Mouse (Mus musculus): ENCODE measurements around the gene Igsf10. TPM values are rescaled to one million over a fixed set of nuclear protein-coding genes. Genes with fewer than 3 reads are reported as not detected.

Igsf10 gene
- polyA plus RNA-seq, 1 experiment from 2014 or later = 2.3 TPM

- H3K9ac ChIP-seq (replicated peaks; ENCODE audit: low read depth, low read length) = no peak overlapping the region
- no peaks in the 10 kb centered on the region for H3K27me3 ChIP-seq (replicated peaks; ENCODE audit: control insufficient read depth, insufficient read depth, low read length)
- no peaks in the 10 kb centered on the region for H3K4me1 ChIP-seq (replicated peaks; ENCODE audit: control insufficient read depth, insufficient read depth, low read length)
- no peaks in the 10 kb centered on the region for H3K9me3 ChIP-seq (ENCODE audit: control insufficient read depth, low read length)
- H3K36me3 ChIP-seq (ENCODE audit: control insufficient read depth, insufficient read depth) = no peaks in the 10 kb centered on the region
- ATAC-seq = no peak
- WGBS = 98% methylated on average over 5 of the region's 5 CpGs
- no peak overlapping the region for H3K4me2 ChIP-seq (ENCODE audit: low read length)
- H3K27ac ChIP-seq (ENCODE audit: low read length) = no peak overlapping the region
- no peak overlapping the region for H3K4me3 ChIP-seq (replicated peaks; ENCODE audit: low read length)
Measured at GRCm38 (mm10) chr3:59296563-59297130, 47.5 kb downstream of the Igsf10 start.

- Histone ChIP-seq H3K4me1 (replicated peaks; ENCODE audit: control insufficient read depth, insufficient read depth, low read length) (no peaks in the 10 kb centered on the region), H3K27ac (ENCODE audit: low read length) (no peak overlapping the region), H3K9me3 (ENCODE audit: control insufficient read depth, low read length) (no peaks in the 10 kb centered on the region), H3K9ac (replicated peaks; ENCODE audit: low read depth, low read length) (no peak overlapping the region), H3K27me3 (replicated peaks; ENCODE audit: control insufficient read depth, insufficient read depth, low read length) (no peaks in the 10 kb centered on the region), H3K36me3 (ENCODE audit: control insufficient read depth, insufficient read depth) (no peaks in the 10 kb centered on the region), H3K4me2 (ENCODE audit: low read length) (no peak overlapping the region), H3K4me3 (replicated peaks; ENCODE audit: low read length) (no peak overlapping the region)
- ATAC-seq = no peak
- WGBS = 93% methylated on average over 16 of the region's 16 CpGs
Measured at GRCm38 (mm10) chr3:59295699-59296562, 48.3 kb downstream of the Igsf10 start.

- H3K27me3 ChIP-seq (replicated peaks; ENCODE audit: control insufficient read depth, insufficient read depth, low read length) = no peaks in the 10 kb centered on the region
- H3K4me2 ChIP-seq (ENCODE audit: low read length) = no peak overlapping the region
- no peaks in the 10 kb centered on the region for H3K9me3 ChIP-seq (ENCODE audit: control insufficient read depth, low read length)
- no peak overlapping the region for H3K4me3 ChIP-seq (replicated peaks; ENCODE audit: low read length)
- WGBS = 60% methylated on average over 5 of the region's 5 CpGs
- H3K9ac ChIP-seq (replicated peaks; ENCODE audit: low read depth, low read length) = no peak overlapping the region
- H3K36me3 ChIP-seq (ENCODE audit: control insufficient read depth, insufficient read depth) = no peaks in the 10 kb centered on the region
- no peaks in the 10 kb centered on the region for H3K4me1 ChIP-seq (replicated peaks; ENCODE audit: control insufficient read depth, insufficient read depth, low read length)
- ATAC-seq = no peak
- no peak overlapping the region for H3K27ac ChIP-seq (ENCODE audit: low read length)
Measured at GRCm38 (mm10) chr3:59293437-59294199, 50.6 kb downstream of the Igsf10 start.

GRCm38 (mm10) chr3:59290551-59290950 lies 53.6 kb downstream of the Igsf10 start:
- Histone ChIP-seq H3K4me1 (replicated peaks; ENCODE audit: control insufficient read depth, insufficient read depth, low read length) (no peaks in the 10 kb centered on the region), H3K4me2 (ENCODE audit: low read length) (no peak overlapping the region), H3K27me3 (replicated peaks; ENCODE audit: control insufficient read depth, insufficient read depth, low read length) (no peaks in the 10 kb centered on the region), H3K36me3 (ENCODE audit: control insufficient read depth, insufficient read depth) (no peaks in the 10 kb centered on the region), H3K4me3 (replicated peaks; ENCODE audit: low read length) (no peak overlapping the region), H3K9me3 (ENCODE audit: control insufficient read depth, low read length) (no peaks in the 10 kb centered on the region), H3K27ac (ENCODE audit: low read length) (no peak overlapping the region), H3K9ac (replicated peaks; ENCODE audit: low read depth, low read length) (no peak overlapping the region)
- no peak for ATAC-seq
- WGBS = 94% methylated on average over 2 of the region's 2 CpGs

GRCm38 (mm10) chr3:59278620-59279019 lies 65.6 kb downstream of the Igsf10 start:
- no peak for ATAC-seq
- no peaks in the 10 kb centered on the region for H3K36me3 ChIP-seq (ENCODE audit: control insufficient read depth, insufficient read depth)
- no peak overlapping the region for H3K4me3 ChIP-seq (replicated peaks; ENCODE audit: low read length)
- no peaks in the 10 kb centered on the region for H3K27me3 ChIP-seq (replicated peaks; ENCODE audit: control insufficient read depth, insufficient read depth, low read length)
- no peaks in the 10 kb centered on the region for H3K9me3 ChIP-seq (ENCODE audit: control insufficient read depth, low read length)
- H3K27ac ChIP-seq (ENCODE audit: low read length) = no peak overlapping the region
- H3K4me1 ChIP-seq (replicated peaks; ENCODE audit: control insufficient read depth, insufficient read depth, low read length) = no peaks in the 10 kb centered on the region
- H3K9ac ChIP-seq (replicated peaks; ENCODE audit: low read depth, low read length) = no peak overlapping the region
- no peak overlapping the region for H3K4me2 ChIP-seq (ENCODE audit: low read length)

- H3K27me3 ChIP-seq (replicated peaks; ENCODE audit: control insufficient read depth, insufficient read depth, low read length) = no peaks in the 10 kb centered on the region
- no peaks in the 10 kb centered on the region for H3K4me1 ChIP-seq (replicated peaks; ENCODE audit: control insufficient read depth, insufficient read depth, low read length)
- H3K9ac ChIP-seq (replicated peaks; ENCODE audit: low read depth, low read length) = no peak overlapping the region
- H3K9me3 ChIP-seq (ENCODE audit: control insufficient read depth, low read length) = no peaks in the 10 kb centered on the region
- ATAC-seq = no peak
- no peak overlapping the region for H3K4me2 ChIP-seq (ENCODE audit: low read length)
- 85% methylated on average over 3 of the region's 3 CpGs for WGBS
- H3K4me3 ChIP-seq (replicated peaks; ENCODE audit: low read length) = no peak overlapping the region
- no peak overlapping the region for H3K27ac ChIP-seq (ENCODE audit: low read length)
- no peaks in the 10 kb centered on the region for H3K36me3 ChIP-seq (ENCODE audit: control insufficient read depth, insufficient read depth)
Measured at GRCm38 (mm10) chr3:59278254-59278533, 66.0 kb downstream of the Igsf10 start.

GRCm38 (mm10) chr3:59277502-59278253 lies 66.5 kb downstream of the Igsf10 start:
- H3K4me3 ChIP-seq (replicated peaks; ENCODE audit: low read length) = no peak overlapping the region
- 10% methylated on average over 3 of the region's 3 CpGs for WGBS
- H3K36me3 ChIP-seq (ENCODE audit: control insufficient read depth, insufficient read depth) = no peaks in the 10 kb centered on the region
- no peak overlapping the region for H3K4me2 ChIP-seq (ENCODE audit: low read length)
- no peaks in the 10 kb centered on the region for H3K9me3 ChIP-seq (ENCODE audit: control insufficient read depth, low read length)
- H3K4me1 ChIP-seq (replicated peaks; ENCODE audit: control insufficient read depth, insufficient read depth, low read length) = no peaks in the 10 kb centered on the region
- H3K27ac ChIP-seq (ENCODE audit: low read length) = no peak overlapping the region
- no peak overlapping the region for H3K9ac ChIP-seq (replicated peaks; ENCODE audit: low read depth, low read length)
- no peak for ATAC-seq
- H3K27me3 ChIP-seq (replicated peaks; ENCODE audit: control insufficient read depth, insufficient read depth, low read length) = no peaks in the 10 kb centered on the region

- H3K9me3 ChIP-seq (ENCODE audit: control insufficient read depth, low read length) = no peaks in the 10 kb centered on the region
- H3K4me2 ChIP-seq (ENCODE audit: low read length) = no peak overlapping the region
- no peak overlapping the region for H3K9ac ChIP-seq (replicated peaks; ENCODE audit: low read depth, low read length)
- H3K27ac ChIP-seq (ENCODE audit: low read length) = no peak overlapping the region
- no peak overlapping the region for H3K4me3 ChIP-seq (replicated peaks; ENCODE audit: low read length)
- H3K4me1 ChIP-seq (replicated peaks; ENCODE audit: control insufficient read depth, insufficient read depth, low read length) = no peaks in the 10 kb centered on the region
- 94% methylated on average over 6 of the region's 6 CpGs for WGBS
- H3K27me3 ChIP-seq (replicated peaks; ENCODE audit: control insufficient read depth, insufficient read depth, low read length) = no peaks in the 10 kb centered on the region
- 0 out of 2 replicates have a peak, but pooled peaks cover 2% of the 10 kb centered on the region for H3K36me3 ChIP-seq (ENCODE audit: control insufficient read depth, insufficient read depth)
- ATAC-seq = no peak
Measured at GRCm38 (mm10) chr3:59270811-59271210, 73.4 kb downstream of the Igsf10 start.
